Mouse (Mus musculus): Measurements from ENCODE around the gene Copz2.

GRCm38 (mm10) chr11:96857446-96857845 is 7.8 kb downstream of the Copz2 start:
- TF ChIP-seq MAFK (IDR thresholded peaks at IDR 0.05; ENCODE audit: insufficient read depth, low read depth, low read length) (no peak), HCFC1 (IDR thresholded peaks at IDR 0.05; ENCODE audit: borderline replicate concordance, insufficient read depth, low read length) (no peak), ZNF384 (IDR thresholded peaks at IDR 0.05; ENCODE audit: low read depth, low read length) (no peak), CHD2 (IDR thresholded peaks at IDR 0.05; ENCODE audit: low read depth, low read length) (no peak)

Measured in ES-E14 (cell line).